Mouse (Mus musculus) stomach, embryonic 14.5 days (tissue): ENCODE measurements around the gene Pld5. TPM values are rescaled to one million over a fixed set of nuclear protein-coding genes. Genes with fewer than 3 reads are reported as not detected.

Experiments used
- ATAC-seq: fragments of 200-750 bp; cut with Nextera tagmentation; 2 replicates; pipeline ENCODE4 v1.8.0; 2017; ENCODE audit warnings: low read depth, moderate TSS enrichment; ENCODE audit not compliant: insufficient number of reproducible peaks, insufficient read depth, low FRiP score
- H3K27ac ChIP-seq: fragments of 300-500 bp; sonication (generic); 2 replicates; pipeline ENCODE4 v1.5.1; 2014; ENCODE audit warnings: mild to moderate bottlenecking, low read length, moderate library complexity, mixed read lengths
- H3K27me3 ChIP-seq: fragments of 300-500 bp; sonication (generic); 2 replicates; pipeline ENCODE4 v1.6.1; 2014; ENCODE audit warnings: low read length, control low read depth, mixed read lengths; ENCODE audit not compliant: control insufficient read depth, insufficient read depth
- H3K36me3 ChIP-seq: fragments of 300-500 bp; sonication (generic); 2 replicates; pipeline ENCODE4 v1.6.1; 2014; ENCODE audit warnings: mild to moderate bottlenecking, control low read depth, low read length, moderate library complexity, mixed read lengths; ENCODE audit not compliant: control insufficient read depth, insufficient read depth
- H3K4me1 ChIP-seq: fragments of 300-500 bp; sonication (generic); 2 replicates; pipeline ENCODE4 v1.6.1; 2014; ENCODE audit warnings: low read length, control low read depth, mixed read lengths; ENCODE audit not compliant: control insufficient read depth, insufficient read depth
- H3K4me2 ChIP-seq: fragments of 300-500 bp; sonication (generic); replicated peaks from 2 replicates; pipeline ENCODE4 v1.6.1; 2014; ENCODE audit warnings: low read depth, low read length, control low read depth
- H3K4me3 ChIP-seq: fragments of 300-500 bp; sonication (generic); 2 replicates; pipeline ENCODE4 v1.5.1; 2014; ENCODE audit warnings: low read depth, low read length, control low read depth
- H3K9ac ChIP-seq: fragments of 300-500 bp; sonication (generic); replicated peaks from 2 replicates; pipeline ENCODE4 v1.6.1; 2014; ENCODE audit warnings: low read depth, mild to moderate bottlenecking, control low read depth, low read length, moderate library complexity, mixed read lengths
- H3K9me3 ChIP-seq: fragments of 300-500 bp; sonication (generic); 2 replicates; pipeline ENCODE4 v1.6.1; 2016; ENCODE audit warnings: low read depth, low read length, control low read depth; ENCODE audit not compliant: control insufficient read depth
- WGBS: fragments of 180-500 bp; shearing (Covaris S2); extraction: QIAGEN DNeasy Blood & Tissue Kit; methylation state at CpG from one replicate; pipeline ENCODE4 v1.1.7; 2014; 5-methylcytosine and 5-hydroxymethylcytosine counted together
- polyA plus RNA-seq: library from polyadenylated mRNA; unstranded; fragments of >200 nt; fragmentation: Nextera tagmentation; extraction: Ambion mirVana; gene quantifications from 2 replicates; pipeline ENCODE4 v1.2.1, GENCODE M21; 2014

The Pld5 gene
- polyA plus RNA-seq, 1 experiment from 2014 or later = 1.2 TPM

DNA sequence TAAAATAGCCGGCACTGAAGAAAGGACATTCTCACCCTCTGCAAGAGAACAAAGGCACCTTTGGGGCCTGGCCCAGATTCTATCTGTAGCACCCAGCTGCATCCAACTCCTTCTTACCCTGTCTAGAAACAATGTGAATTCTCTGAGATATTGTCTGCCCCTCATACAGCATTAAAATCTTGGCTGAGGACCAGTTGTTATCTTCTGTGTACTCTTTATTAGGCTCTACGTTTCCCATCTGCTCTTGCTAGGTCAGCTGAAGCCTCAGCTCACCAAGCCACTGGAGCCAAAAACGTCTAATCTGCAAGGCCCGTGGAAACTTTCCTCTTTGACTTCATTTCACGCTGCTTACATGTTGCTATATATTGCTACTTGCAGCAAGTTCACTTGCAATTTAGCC, 228.1 kb downstream of the Pld5 start:
- H3K27ac ChIP-seq = no peak overlapping the region
- no peaks in the 10 kb centered on the region for H3K4me1 ChIP-seq
- WGBS = 48% methylated on average over 5 of the region's 5 CpGs
- no peaks in the 10 kb centered on the region for H3K27me3 ChIP-seq
- no peaks in the 10 kb centered on the region for H3K36me3 ChIP-seq
- ATAC-seq = no peak
- no peak overlapping the region for H3K4me3 ChIP-seq
- H3K9me3 ChIP-seq = no peaks in the 10 kb centered on the region
- no peak overlapping the region for H3K9ac ChIP-seq
- H3K4me2 ChIP-seq = no peak overlapping the region

GRCm38 (mm10) chr1:176046375-176046774, 228.7 kb downstream of the Pld5 start:
- no peaks in the 10 kb centered on the region for H3K27me3 ChIP-seq
- 100% methylated on average over 1 of the region's 1 CpGs for WGBS
- H3K27ac ChIP-seq = no peak overlapping the region
- ATAC-seq = no peak
- no peak overlapping the region for H3K4me2 ChIP-seq
- no peaks in the 10 kb centered on the region for H3K9me3 ChIP-seq
- H3K4me3 ChIP-seq = no peak overlapping the region
- no peaks in the 10 kb centered on the region for H3K4me1 ChIP-seq
- H3K36me3 ChIP-seq = no peaks in the 10 kb centered on the region
- H3K9ac ChIP-seq = no peak overlapping the region

DNA sequence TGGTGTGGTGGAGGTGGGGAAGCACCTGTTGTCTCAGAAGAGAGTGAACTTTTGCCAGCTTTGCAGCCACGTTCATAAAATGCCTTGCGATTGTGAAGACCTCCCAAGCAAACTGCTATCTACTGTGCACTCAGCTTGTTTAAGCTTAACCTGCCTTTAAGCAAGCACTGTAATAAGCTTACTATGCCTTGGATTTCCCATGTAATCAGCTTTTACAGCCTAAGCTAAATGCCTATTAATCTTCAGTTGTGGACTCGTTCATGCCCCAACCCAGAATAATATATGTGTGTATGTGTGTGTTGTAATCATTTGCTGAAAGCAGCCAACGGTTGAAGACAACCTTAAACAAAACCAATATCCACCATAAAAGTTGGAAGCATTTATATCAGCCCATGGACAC, 232.1 kb downstream of the Pld5 start:
- Histone ChIP-seq H3K9ac (no peak overlapping the region), H3K4me3 (no peak overlapping the region), H3K4me2 (no peak overlapping the region), H3K27ac (no peak overlapping the region), H3K4me1 (no peaks in the 10 kb centered on the region), H3K9me3 (no peaks in the 10 kb centered on the region), H3K27me3 (no peaks in the 10 kb centered on the region), H3K36me3 (no peaks in the 10 kb centered on the region)
- ATAC-seq = no peak
- 74% methylated on average over 4 of the region's 4 CpGs for WGBS

DNA sequence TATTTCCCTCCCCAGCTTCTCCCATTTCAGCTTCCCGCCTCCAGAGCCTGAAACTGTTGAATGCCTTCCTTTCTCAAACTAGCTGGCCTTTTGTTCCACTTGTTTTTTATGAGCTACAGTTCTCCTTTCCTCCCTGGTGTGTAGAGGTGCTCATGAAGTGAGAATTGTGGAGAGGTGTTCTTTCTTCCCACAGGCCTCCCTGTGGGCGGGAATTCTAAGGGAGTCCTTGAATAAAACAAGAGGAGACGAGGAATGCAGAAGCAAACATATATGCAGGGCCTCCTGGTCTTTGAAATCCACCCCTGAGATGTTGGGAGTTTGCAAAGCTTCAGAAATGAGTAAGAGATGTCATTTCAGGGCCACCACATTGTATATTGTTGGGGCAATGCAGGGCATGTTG, 235.2 kb downstream of the Pld5 start:
- WGBS = 71% methylated on average over 3 of the region's 3 CpGs
- Histone ChIP-seq H3K4me2 (no peak overlapping the region), H3K4me3 (no peak overlapping the region), H3K36me3 (no peaks in the 10 kb centered on the region), H3K9me3 (no peaks in the 10 kb centered on the region), H3K9ac (no peak overlapping the region), H3K27me3 (no peaks in the 10 kb centered on the region), H3K4me1 (no peaks in the 10 kb centered on the region), H3K27ac (no peak overlapping the region)
- ATAC-seq = no peak

DNA sequence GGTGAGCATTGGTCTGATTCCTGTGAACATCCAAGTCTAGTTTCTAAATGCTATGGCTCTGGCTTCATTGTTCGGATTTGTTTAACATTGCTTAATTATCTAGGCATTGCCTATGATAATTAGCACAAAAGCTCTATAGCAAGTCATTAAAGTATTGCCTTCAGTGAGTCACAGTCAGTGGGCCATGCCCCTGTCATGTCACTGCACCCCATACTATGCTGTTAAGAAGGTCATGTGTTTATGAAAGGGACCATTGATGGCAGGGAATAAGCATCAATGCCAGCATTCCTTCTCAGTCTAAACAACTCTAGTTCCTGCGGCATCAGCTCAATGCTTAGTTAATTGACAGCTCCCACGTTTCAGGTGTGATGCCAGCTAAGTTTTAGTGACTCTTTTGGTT, 239.1 kb downstream of the Pld5 start:
- no peaks in the 10 kb centered on the region for H3K27me3 ChIP-seq
- WGBS = 75% methylated on average over 3 of the region's 3 CpGs
- H3K27ac ChIP-seq = no peak overlapping the region
- no peak overlapping the region for H3K9ac ChIP-seq
- H3K4me2 ChIP-seq = no peak overlapping the region
- no peak for ATAC-seq
- H3K4me1 ChIP-seq = no peaks in the 10 kb centered on the region
- no peaks in the 10 kb centered on the region for H3K9me3 ChIP-seq
- no peak overlapping the region for H3K4me3 ChIP-seq
- H3K36me3 ChIP-seq = no peaks in the 10 kb centered on the region

GRCm38 (mm10) chr1:176034699-176035098, 240.4 kb downstream of the Pld5 start:
- 82% methylated on average over 6 of the region's 6 CpGs for whole genome bisulfite sequencing
- Histone ChIP-seq H3K4me2 (no peak overlapping the region), H3K27me3 (no peaks in the 10 kb centered on the region), H3K27ac (no peak overlapping the region), H3K9me3 (no peaks in the 10 kb centered on the region), H3K4me1 (no peaks in the 10 kb centered on the region), H3K4me3 (no peak overlapping the region), H3K36me3 (no peaks in the 10 kb centered on the region), H3K9ac (no peak overlapping the region)
- no peak for ATAC-seq

DNA sequence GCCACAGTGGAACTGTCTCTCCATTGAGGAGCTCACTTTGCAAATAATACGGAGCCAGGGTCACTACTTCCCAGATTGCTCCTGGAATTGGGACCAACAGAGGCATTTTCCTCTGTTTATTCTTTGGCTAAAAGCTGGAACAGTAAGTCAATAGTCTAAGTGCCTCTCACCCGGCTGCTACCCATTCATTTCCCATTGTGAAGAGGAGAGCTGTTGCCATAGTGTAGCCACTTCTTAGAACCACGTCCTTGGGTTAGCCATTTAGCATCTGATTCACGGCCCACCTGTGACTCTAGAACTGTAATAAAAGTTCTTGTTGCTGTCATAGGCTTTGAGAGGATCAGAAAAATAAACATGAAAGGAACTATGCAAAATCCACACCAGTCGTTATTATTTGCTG, 241.4 kb downstream of the Pld5 start:
- Histone ChIP-seq H3K36me3 (no peaks in the 10 kb centered on the region), H3K9me3 (no peaks in the 10 kb centered on the region), H3K4me1 (no peaks in the 10 kb centered on the region), H3K9ac (no peak overlapping the region), H3K4me3 (no peak overlapping the region), H3K27ac (no peak overlapping the region), H3K27me3 (no peaks in the 10 kb centered on the region), H3K4me2 (no peak overlapping the region)
- WGBS = 65% methylated on average over 5 of the region's 5 CpGs
- ATAC-seq = no peak

DNA sequence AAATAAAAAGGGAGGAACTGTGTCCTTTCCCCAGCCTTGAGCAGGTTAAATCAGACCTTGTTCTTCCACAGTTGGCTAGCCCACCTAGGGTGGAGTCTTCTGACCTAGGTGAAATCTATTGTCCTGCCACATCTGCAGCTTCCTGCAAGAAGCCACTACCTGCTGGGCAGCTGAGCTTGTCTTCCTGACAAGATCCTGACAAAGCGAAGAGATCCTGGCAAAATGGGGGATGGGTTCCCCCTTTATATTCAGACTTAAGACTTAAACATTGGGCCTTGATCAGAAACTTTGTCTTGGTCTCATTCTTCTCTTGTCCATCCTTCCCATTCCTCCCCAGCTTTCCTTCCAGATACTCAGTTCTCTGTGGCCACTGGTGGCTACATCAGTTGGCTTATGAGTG, 246.0 kb downstream of the Pld5 start:
- Histone ChIP-seq H3K4me3 (no peak overlapping the region), H3K4me1 (no peaks in the 10 kb centered on the region), H3K9me3 (no peaks in the 10 kb centered on the region), H3K4me2 (no peak overlapping the region), H3K36me3 (no peaks in the 10 kb centered on the region), H3K9ac (no peak overlapping the region), H3K27ac (no peak overlapping the region), H3K27me3 (no peaks in the 10 kb centered on the region)
- no peak for ATAC-seq
- 83% methylated on average over 1 of the region's 1 CpGs for WGBS

- H3K27ac ChIP-seq = no peak overlapping the region
- no peaks in the 10 kb centered on the region for H3K27me3 ChIP-seq
- H3K9ac ChIP-seq = no peak overlapping the region
- 69% methylated on average over 3 of the region's 3 CpGs for WGBS
- H3K4me1 ChIP-seq = no peaks in the 10 kb centered on the region
- no peak overlapping the region for H3K4me3 ChIP-seq
- H3K9me3 ChIP-seq = no peaks in the 10 kb centered on the region
- no peaks in the 10 kb centered on the region for H3K36me3 ChIP-seq
- ATAC-seq = no peak
- H3K4me2 ChIP-seq = no peak overlapping the region
These were observed 246.7 kb downstream of the Pld5 start for GRCm38 (mm10) chr1:176028397-176028796.
